Mouse (Mus musculus) midbrain, embryonic 11.5 days (tissue): ENCODE results near the gene Six3. TPM values are rescaled to one million over a fixed set of nuclear protein-coding genes. Genes with fewer than 3 reads are reported as not detected.
A peak's percentile ranks its signal among the peaks of the same experiment; 100 is the strongest.

ENCODE experiments used
- ATAC-seq: fragments of 200-750 bp; cut with Nextera tagmentation; 2 replicates; pipeline ENCODE4 v1.8.0; 2017; ENCODE audit warnings: moderate TSS enrichment, moderate library complexity; ENCODE audit not compliant: low FRiP score
- DNase-seq: peaks from one replicate; pipeline ENCODE4 v3.0.0; 2015; ENCODE audit warnings: low spot score; ENCODE audit errors: missing footprints
- H3K27ac ChIP-seq: fragments of 300-500 bp; sonication (generic); 2 replicates; pipeline ENCODE4 v1.5.1; 2014; ENCODE audit warnings: low read depth, low read length
- H3K27me3 ChIP-seq: fragments of 300-500 bp; sonication (generic); 2 replicates; pipeline ENCODE4 v1.6.1; 2014; ENCODE audit warnings: mild to moderate bottlenecking, low read length, moderate library complexity, mixed read lengths; ENCODE audit not compliant: control insufficient read depth, insufficient read depth
- H3K36me3 ChIP-seq: fragments of 300-500 bp; sonication (generic); 2 replicates; pipeline ENCODE4 v1.6.1; 2014; ENCODE audit warnings: mild to moderate bottlenecking, low read length, moderate library complexity, mixed read lengths; ENCODE audit not compliant: control insufficient read depth, insufficient read depth
- H3K4me1 ChIP-seq: fragments of 300-500 bp; sonication (generic); 2 replicates; pipeline ENCODE4 v1.6.1; 2014; ENCODE audit warnings: low read length; ENCODE audit not compliant: control insufficient read depth, insufficient read depth
- H3K4me2 ChIP-seq: fragments of 300-500 bp; sonication (generic); 2 replicates; pipeline ENCODE4 v1.6.1; 2014; ENCODE audit warnings: mild to moderate bottlenecking, moderate library complexity
- H3K4me3 ChIP-seq: fragments of 300-500 bp; sonication (generic); 2 replicates; pipeline ENCODE4 v1.5.1; 2014; ENCODE audit warnings: low read depth, low read length
- H3K9ac ChIP-seq: fragments of 300-500 bp; sonication (generic); 2 replicates; pipeline ENCODE4 v1.6.1; 2014; ENCODE audit warnings: low read length
- H3K9me3 ChIP-seq: fragments of 300-500 bp; sonication (generic); 2 replicates; pipeline ENCODE4 v1.6.1; 2016; ENCODE audit warnings: low read length; ENCODE audit not compliant: control insufficient read depth
- WGBS: fragments of 180-500 bp; shearing (Covaris S2); extraction: QIAGEN DNeasy Blood & Tissue Kit; methylation state at CpG from one replicate; pipeline ENCODE4 v1.1.7; 2014; 5-methylcytosine and 5-hydroxymethylcytosine counted together
- polyA plus RNA-seq: library from polyadenylated mRNA; unstranded; fragments of >200 nt; fragmentation: Nextera tagmentation; extraction: Ambion mirVana; gene quantifications from 2 replicates; pipeline ENCODE4 v1.2.1, GENCODE M21; 2014

Gene Six3
- polyA plus RNA-seq, 1 experiment from 2014 or later = 6.7 TPM

DNA sequence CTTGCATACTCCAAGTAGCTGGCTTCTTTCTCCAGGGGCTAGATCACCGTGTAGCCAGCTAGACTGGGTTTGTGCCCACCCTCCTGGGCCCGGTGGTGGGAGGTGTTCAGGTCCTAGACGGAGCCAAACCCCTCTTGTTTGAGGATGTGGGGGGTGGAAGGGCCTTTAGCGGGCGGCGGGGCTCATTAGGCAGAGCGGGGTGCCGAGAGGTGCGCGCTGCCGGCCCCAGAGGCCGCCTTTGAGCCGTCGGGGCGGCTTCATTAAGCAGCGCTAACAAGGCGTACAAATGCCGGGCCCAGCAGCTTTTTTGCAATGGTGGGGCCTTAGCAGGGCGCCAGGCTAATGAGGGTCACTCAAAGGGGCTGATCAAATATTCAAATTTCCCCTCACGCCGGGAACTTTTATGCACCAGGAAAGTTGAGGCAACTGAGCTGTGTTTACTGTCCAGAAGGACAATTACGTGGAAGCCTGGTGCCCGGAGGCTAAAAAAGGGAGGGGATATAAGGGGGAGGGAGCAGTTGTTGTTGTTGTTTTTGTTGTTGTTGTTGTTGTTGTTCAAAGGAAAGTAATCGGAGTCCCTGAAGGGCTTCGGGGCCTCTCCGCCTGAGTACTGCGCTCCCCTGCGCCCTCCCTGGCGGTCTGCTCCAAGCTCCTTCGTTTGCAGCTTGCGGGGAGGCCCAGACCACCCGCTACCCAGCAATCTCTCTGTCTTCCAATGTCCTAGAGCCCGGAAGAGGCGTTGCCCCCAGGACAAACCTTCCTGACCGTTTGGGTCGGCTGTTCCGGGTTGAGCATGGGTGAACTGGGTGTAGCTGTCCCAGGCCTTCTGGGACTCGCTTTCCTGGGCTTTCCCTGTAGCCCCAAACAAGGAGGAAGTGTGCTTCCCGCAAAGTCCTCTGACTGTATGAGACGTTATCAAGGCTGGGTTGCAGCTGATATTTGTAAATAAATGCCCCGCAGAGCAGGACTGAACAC lies 3.4 kb downstream of the Six3 start:
- Histone ChIP-seq H3K4me3 (peak overlapping the region; percentile 6; the same call in 1 of the 2 replicates), H3K4me1 (peaks cover 31% of the 10 kb centered on the region), H3K9me3 (no peaks in the 10 kb centered on the region), H3K9ac (no peak overlapping the region), H3K27ac (peak overlapping the region; percentile 35; the same call in 1 of the 2 replicates), H3K4me2 (peak overlapping the region; percentile 43), H3K27me3 (peaks cover 99% of the 10 kb centered on the region), H3K36me3 (no peaks in the 10 kb centered on the region)
- DNase-seq (peak; percentile 94), ATAC-seq (no peak)
- WGBS = under 1% methylated on average over 41 of the region's 41 CpGs

- peaks cover 31% of the 10 kb centered on the region for H3K4me1 ChIP-seq
- H3K9ac ChIP-seq = peak overlapping the region; percentile 46; the same call in 1 of the 2 replicates
- H3K27ac ChIP-seq = peak overlapping the region; percentile 36
- DNase-seq (peak; percentile 96), ATAC-seq (peak; percentile 42)
- H3K4me2 ChIP-seq = peak overlapping the region; percentile 43
- no peaks in the 10 kb centered on the region for H3K36me3 ChIP-seq
- peak overlapping the region; percentile 29 for H3K4me3 ChIP-seq
- H3K9me3 ChIP-seq = no peaks in the 10 kb centered on the region
- 0% methylated on average over 31 of the region's 36 CpGs for WGBS
- H3K27me3 ChIP-seq = peaks cover 99% of the 10 kb centered on the region
Measured at GRCm38 (mm10) chr17:85617566-85618358, 4.4 kb downstream of the Six3 start.

DNA sequence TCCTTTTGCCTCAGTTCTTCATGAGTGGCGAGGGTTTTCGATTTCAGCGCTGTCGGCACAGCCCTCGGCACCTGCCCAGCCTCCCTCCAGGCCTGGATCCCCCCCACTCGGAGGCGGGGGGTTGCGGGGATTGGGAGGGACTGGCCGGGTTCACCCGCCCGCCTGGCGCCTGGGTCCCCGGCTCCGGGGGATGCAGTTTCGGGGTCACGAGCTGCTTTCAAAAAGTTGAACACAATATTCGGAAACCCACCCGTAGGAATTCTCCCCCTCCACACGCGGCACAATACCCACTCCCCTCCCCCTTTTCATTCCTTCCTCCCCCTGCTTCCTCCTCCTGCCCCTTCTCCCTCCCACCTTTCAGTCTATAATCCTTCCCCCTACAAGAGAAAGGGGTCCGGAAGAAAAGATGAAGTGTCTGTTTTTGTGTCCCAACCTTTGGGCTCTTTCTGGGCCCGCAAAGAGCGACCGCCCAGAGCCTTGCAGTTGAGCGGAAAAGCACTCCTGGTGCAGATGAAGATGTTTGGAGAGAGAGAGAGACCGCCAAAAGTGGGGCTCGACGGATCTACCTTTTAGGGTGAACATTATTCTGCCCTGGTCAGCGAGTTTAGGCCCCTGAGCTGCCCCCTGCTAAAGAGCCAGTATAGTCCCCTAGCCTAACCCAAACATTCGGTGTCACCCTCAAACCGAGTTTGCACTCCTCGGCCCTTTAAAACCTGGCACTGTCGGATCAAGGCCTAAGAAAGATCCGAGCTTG lies 5.1 kb downstream of the Six3 start:
- Histone ChIP-seq H3K9me3 (no peaks in the 10 kb centered on the region), H3K4me3 (peak overlapping the region; percentile 29), H3K4me2 (peak overlapping the region; percentile 43), H3K27me3 (peaks cover 99% of the 10 kb centered on the region), H3K4me1 (peaks cover 31% of the 10 kb centered on the region), H3K9ac (peak overlapping the region; percentile 46; the same call in 1 of the 2 replicates), H3K36me3 (no peaks in the 10 kb centered on the region), H3K27ac (peak overlapping the region; percentile 36)
- peak; percentile 91 for DNase-seq
- under 1% methylated on average over 34 of the region's 34 CpGs for WGBS
- no peak; the same call in 1 of the 2 replicates for ATAC-seq

GRCm38 (mm10) chr17:85619113-85620085 lies 6.0 kb downstream of the Six3 start:
- no peak overlapping the region for H3K4me3 ChIP-seq
- H3K27ac ChIP-seq = no peak overlapping the region

DNA sequence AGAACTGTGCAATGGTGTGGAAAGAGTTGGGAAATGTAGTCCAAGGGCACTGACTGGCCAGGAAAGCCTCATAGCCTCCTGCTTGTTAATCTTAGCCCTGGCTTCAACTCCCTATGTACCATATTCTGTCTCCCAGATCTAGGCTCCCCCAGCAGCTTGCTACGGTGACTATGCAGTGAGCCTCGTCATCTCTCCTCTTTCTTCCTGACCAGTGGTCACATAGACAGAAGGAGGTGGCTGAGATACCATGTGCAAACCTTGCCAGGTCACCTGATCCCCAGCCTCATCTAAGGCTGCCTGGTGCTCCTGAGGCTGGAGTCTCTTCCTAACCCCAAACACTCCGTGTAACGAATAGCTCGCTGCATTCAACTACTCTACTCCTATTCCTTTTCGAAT lies 6.7 kb downstream of the Six3 start:
- Histone ChIP-seq H3K27ac (no peak overlapping the region), H3K9ac (no peak overlapping the region), H3K4me2 (peak overlapping the region; percentile 51; the same call in 1 of the 2 replicates), H3K27me3 (peaks cover 93% of the 10 kb centered on the region), H3K36me3 (no peaks in the 10 kb centered on the region), H3K4me3 (peak overlapping the region; percentile 37; the same call in 1 of the 2 replicates), H3K9me3 (no peaks in the 10 kb centered on the region), H3K4me1 (peaks cover 25% of the 10 kb centered on the region)
- DNase-seq = no peak
- ATAC-seq = no peak
- WGBS = 4% methylated on average over 6 of the region's 6 CpGs

More at GRCm38 (mm10) chr17:85619113-85620085, 6.0 kb downstream of the Six3 start:
- WGBS = 2% methylated on average over 20 of the region's 20 CpGs
- Histone ChIP-seq H3K9me3 (no peaks in the 10 kb centered on the region), H3K27me3 (peaks cover 95% of the 10 kb centered on the region), H3K4me2 (peak overlapping the region; percentile 43), H3K9ac (no peak overlapping the region), H3K4me1 (peaks cover 31% of the 10 kb centered on the region), H3K36me3 (no peaks in the 10 kb centered on the region)
- peak; percentile 94 for DNase-seq
- no peak for ATAC-seq

- Histone ChIP-seq H3K9me3 (no peaks in the 10 kb centered on the region), H3K36me3 (no peaks in the 10 kb centered on the region), H3K4me2 (peak overlapping the region; percentile 51), H3K4me3 (peak overlapping the region; percentile 37), H3K9ac (peak overlapping the region; percentile 41), H3K27me3 (peaks cover 93% of the 10 kb centered on the region), H3K4me1 (peaks cover 22% of the 10 kb centered on the region), H3K27ac (peak overlapping the region; percentile 59)
- peak; percentile 56 for ATAC-seq
- under 1% methylated on average over 48 of the region's 54 CpGs for WGBS
- peak; percentile 95 for DNase-seq
Measured at GRCm38 (mm10) chr17:85620680-85621504, 7.5 kb downstream of the Six3 start.

DNA sequence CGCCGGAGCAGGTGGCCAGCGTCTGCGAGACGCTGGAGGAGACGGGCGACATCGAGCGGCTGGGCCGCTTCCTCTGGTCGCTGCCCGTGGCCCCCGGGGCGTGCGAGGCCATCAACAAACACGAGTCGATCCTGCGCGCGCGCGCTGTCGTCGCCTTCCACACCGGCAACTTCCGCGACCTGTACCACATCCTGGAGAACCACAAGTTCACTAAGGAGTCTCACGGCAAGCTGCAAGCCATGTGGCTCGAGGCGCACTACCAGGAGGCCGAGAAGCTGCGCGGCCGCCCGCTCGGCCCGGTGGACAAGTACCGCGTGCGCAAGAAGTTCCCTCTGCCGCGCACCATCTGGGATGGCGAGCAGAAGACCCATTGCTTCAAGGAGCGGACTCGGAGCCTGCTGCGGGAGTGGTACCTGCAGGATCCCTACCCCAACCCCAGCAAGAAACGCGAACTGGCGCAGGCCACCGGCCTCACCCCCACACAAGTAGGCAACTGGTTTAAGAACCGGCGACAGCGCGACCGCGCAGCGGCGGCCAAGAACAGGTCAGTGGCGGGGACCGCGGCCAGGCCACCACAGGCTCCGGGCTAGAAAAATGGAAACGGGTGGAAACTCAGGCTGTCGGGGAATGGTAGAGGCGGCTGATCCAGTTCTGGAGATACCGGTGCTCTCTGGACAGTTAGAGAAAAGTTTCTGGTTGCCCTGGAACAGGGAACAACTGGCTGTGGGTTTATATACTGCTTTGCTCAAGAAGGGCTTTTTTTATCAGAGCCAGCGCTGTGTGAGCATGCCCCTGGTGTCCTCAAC lies 8.3 kb downstream of the Six3 start:
- H3K4me2 ChIP-seq = peak overlapping the region; percentile 51
- ATAC-seq (no peak), DNase-seq (peak; percentile 97)
- H3K27ac ChIP-seq = peak overlapping the region; percentile 59
- H3K27me3 ChIP-seq = peaks cover 93% of the 10 kb centered on the region
- no peaks in the 10 kb centered on the region for H3K9me3 ChIP-seq
- H3K9ac ChIP-seq = peak overlapping the region; percentile 41
- peaks cover 22% of the 10 kb centered on the region for H3K4me1 ChIP-seq
- 1% methylated on average over 67 of the region's 67 CpGs for WGBS
- no peaks in the 10 kb centered on the region for H3K36me3 ChIP-seq
- peak overlapping the region; percentile 37 for H3K4me3 ChIP-seq
